Mouse (Mus musculus) neural tube, embryonic 14.5 days (tissue): ENCODE results near the gene Ceacam16. TPM values are rescaled to one million over a fixed set of nuclear protein-coding genes. Genes with fewer than 3 reads are reported as not detected.

ENCODE experiments used
- ATAC-seq: fragments of 200-750 bp; cut with Nextera tagmentation; 2 replicates; pipeline ENCODE4 v1.8.0; 2017; ENCODE audit warnings: low read depth, mild to moderate bottlenecking, moderate TSS enrichment, moderate library complexity
- H3K27ac ChIP-seq: fragments of 300-500 bp; sonication (generic); 2 replicates; pipeline ENCODE4 v1.5.1; 2014; ENCODE audit warnings: low read depth, mild to moderate bottlenecking, control low read depth, low read length, moderate library complexity, mixed read lengths
- H3K27me3 ChIP-seq: fragments of 300-500 bp; sonication (generic); 2 replicates; pipeline ENCODE4 v1.6.1; 2014; ENCODE audit warnings: low read length; ENCODE audit not compliant: control insufficient read depth, insufficient read depth
- H3K36me3 ChIP-seq: fragments of 300-500 bp; sonication (generic); 2 replicates; pipeline ENCODE4 v1.6.1; 2014; ENCODE audit warnings: low read length, mixed read lengths; ENCODE audit not compliant: control insufficient read depth, insufficient read depth
- H3K4me1 ChIP-seq: fragments of 300-500 bp; sonication (generic); 2 replicates; pipeline ENCODE4 v1.6.1; 2014; ENCODE audit warnings: low read length; ENCODE audit not compliant: control insufficient read depth, insufficient read depth
- H3K4me2 ChIP-seq: fragments of 300-500 bp; sonication (generic); 2 replicates; pipeline ENCODE4 v1.6.1; 2014; ENCODE audit warnings: mild to moderate bottlenecking, low read depth, low read length, control low read depth
- H3K4me3 ChIP-seq: fragments of 300-500 bp; sonication (generic); 2 replicates; pipeline ENCODE4 v1.5.1; 2014; ENCODE audit warnings: low read depth, low read length, control low read depth, mixed read lengths
- H3K9ac ChIP-seq: fragments of 300-500 bp; sonication (generic); replicated peaks from 2 replicates; pipeline ENCODE4 v1.6.1; 2014; ENCODE audit warnings: low read depth, mild to moderate bottlenecking, control low read depth, low read length, mixed read lengths
- H3K9me3 ChIP-seq: fragments of 300-500 bp; sonication (generic); 2 replicates; pipeline ENCODE4 v1.6.1; 2016; ENCODE audit warnings: low read length; ENCODE audit not compliant: control insufficient read depth
- WGBS: fragments of 180-500 bp; shearing (Covaris S2); extraction: QIAGEN DNeasy Blood & Tissue Kit; methylation state at CpG from one replicate; pipeline ENCODE4 v1.1.7; 2014; 5-methylcytosine and 5-hydroxymethylcytosine counted together
- polyA plus RNA-seq: library from polyadenylated mRNA; unstranded; fragments of >200 nt; fragmentation: Nextera tagmentation; extraction: Ambion mirVana; gene quantifications from 2 replicates; pipeline ENCODE4 v1.2.1, GENCODE M21; 2014

The Ceacam16 gene
- 0.37 and 0.40 TPM in 2 replicates for polyA plus RNA-seq

GRCm38 (mm10) chr7:19861199-19861598 is at the start of gene Ceacam16:
TSS of gene Ceacam16 (minus strand) at chr7:19861299.
- H3K9ac ChIP-seq = no peak within 1 kb of the TSS
- no peaks in the 10 kb centered on the region for H3K27me3 ChIP-seq
- H3K4me3 ChIP-seq = no peak within 1 kb of the TSS
- H3K4me1 ChIP-seq = no peaks in the 10 kb centered on the region
- H3K9me3 ChIP-seq = no peaks in the 10 kb centered on the region
- WGBS = 85% methylated on average over 9 of the region's 9 CpGs
- H3K4me2 ChIP-seq = no peak within 1 kb of the TSS
- no peak for ATAC-seq
- H3K36me3 ChIP-seq = no peaks in the 10 kb centered on the region
- H3K27ac ChIP-seq = no peak within 1 kb of the TSS

- Histone ChIP-seq H3K27ac (no peak overlapping the region), H3K4me1 (no peaks in the 10 kb centered on the region), H3K4me3 (no peak overlapping the region), H3K36me3 (peaks cover 3% of the 10 kb centered on the region; the same call in 1 of the 2 replicates), H3K9me3 (0 out of 2 replicates have a peak, but pooled peaks cover 3% of the 10 kb centered on the region), H3K9ac (no peak overlapping the region), H3K4me2 (no peak overlapping the region), H3K27me3 (no peaks in the 10 kb centered on the region)
- peak; percentile 87 for ATAC-seq
- WGBS = 49% methylated on average over 21 of the region's 21 CpGs
These were observed 49.6 kb upstream of the Ceacam16 start for GRCm38 (mm10) chr7:19910421-19911291.

GRCm38 (mm10) chr7:19889881-19890280 is 28.8 kb upstream of the Ceacam16 start:
- H3K9me3 ChIP-seq = no peaks in the 10 kb centered on the region; the same call in 1 of the 2 replicates
- no peak overlapping the region for H3K27ac ChIP-seq
- no peaks in the 10 kb centered on the region for H3K4me1 ChIP-seq
- no peaks in the 10 kb centered on the region for H3K27me3 ChIP-seq
- no peak overlapping the region for H3K4me2 ChIP-seq
- ATAC-seq = no peak
- H3K9ac ChIP-seq = no peak overlapping the region
- H3K36me3 ChIP-seq = no peaks in the 10 kb centered on the region
- 53% methylated on average over 8 of the region's 8 CpGs for WGBS
- H3K4me3 ChIP-seq = no peak overlapping the region

GRCm38 (mm10) chr7:19887849-19888248 is 26.8 kb upstream of the Ceacam16 start, which contains the start of gene Ceacam19:
TSS of gene Ceacam19 (minus strand) at chr7:19887965.
- Histone ChIP-seq H3K4me2 (no peak within 1 kb of the TSS), H3K4me1 (no peaks in the 10 kb centered on the region), H3K4me3 (no peak within 1 kb of the TSS), H3K9me3 (no peaks in the 10 kb centered on the region; the same call in 1 of the 2 replicates), H3K36me3 (no peaks in the 10 kb centered on the region), H3K27ac (no peak within 1 kb of the TSS), H3K27me3 (no peaks in the 10 kb centered on the region), H3K9ac (no peak within 1 kb of the TSS)
- ATAC-seq = no peak
- WGBS = 74% methylated on average over 7 of the region's 7 CpGs

GRCm38 (mm10) chr7:19880754-19881153 is 19.7 kb upstream of the Ceacam16 start:
- H3K27me3 ChIP-seq = no peaks in the 10 kb centered on the region
- WGBS = 81% methylated on average over 8 of the region's 8 CpGs
- ATAC-seq = no peak
- no peak overlapping the region for H3K4me2 ChIP-seq
- H3K9ac ChIP-seq = no peak overlapping the region
- H3K4me3 ChIP-seq = no peak overlapping the region
- no peaks in the 10 kb centered on the region for H3K9me3 ChIP-seq
- no peaks in the 10 kb centered on the region for H3K36me3 ChIP-seq
- no peaks in the 10 kb centered on the region for H3K4me1 ChIP-seq
- no peak overlapping the region for H3K27ac ChIP-seq

GRCm38 (mm10) chr7:19876781-19877425 is 15.8 kb upstream of the Ceacam16 start:
- Histone ChIP-seq H3K4me2 (no peak overlapping the region), H3K36me3 (no peaks in the 10 kb centered on the region), H3K9me3 (no peaks in the 10 kb centered on the region), H3K27ac (no peak overlapping the region), H3K4me1 (no peaks in the 10 kb centered on the region), H3K9ac (no peak overlapping the region), H3K4me3 (no peak overlapping the region), H3K27me3 (no peaks in the 10 kb centered on the region)
- peak; percentile 45; the same call in 1 of the 2 replicates for ATAC-seq
- 64% methylated on average over 14 of the region's 14 CpGs for WGBS

- Histone ChIP-seq H3K27me3 (no peaks in the 10 kb centered on the region), H3K4me3 (no peak overlapping the region), H3K36me3 (no peaks in the 10 kb centered on the region), H3K9me3 (no peaks in the 10 kb centered on the region), H3K9ac (no peak overlapping the region), H3K4me2 (no peak overlapping the region), H3K4me1 (no peaks in the 10 kb centered on the region), H3K27ac (no peak overlapping the region)
- 62% methylated on average over 13 of the region's 13 CpGs for whole genome bisulfite sequencing
- ATAC-seq = peak; percentile 50; the same call in 1 of the 2 replicates
These were observed 15.0 kb upstream of the Ceacam16 start for GRCm38 (mm10) chr7:19875948-19876682.

- Histone ChIP-seq H3K27ac (no peak overlapping the region), H3K9me3 (no peaks in the 10 kb centered on the region), H3K4me3 (no peak overlapping the region), H3K4me2 (no peak overlapping the region), H3K9ac (no peak overlapping the region), H3K4me1 (no peaks in the 10 kb centered on the region), H3K27me3 (no peaks in the 10 kb centered on the region), H3K36me3 (no peaks in the 10 kb centered on the region)
- no peak for ATAC-seq
- 47% methylated on average over 5 of the region's 5 CpGs for WGBS
These were observed 11.0 kb upstream of the Ceacam16 start for GRCm38 (mm10) chr7:19871943-19872601.
